Mouse (Mus musculus) right cerebral cortex, postnatal 14 days (tissue): ENCODE data around the gene Gm28551.
"Not testable (repeated sequence)": the region's sequence is repeated elsewhere in the genome, so short reads cannot be mapped to it uniquely, and the experiment has no call there.

Source experiments
- DNase-seq: peaks from one replicate; pipeline ENCODE4 v3.0.0; 2022

The Gm28551 gene

DNA sequence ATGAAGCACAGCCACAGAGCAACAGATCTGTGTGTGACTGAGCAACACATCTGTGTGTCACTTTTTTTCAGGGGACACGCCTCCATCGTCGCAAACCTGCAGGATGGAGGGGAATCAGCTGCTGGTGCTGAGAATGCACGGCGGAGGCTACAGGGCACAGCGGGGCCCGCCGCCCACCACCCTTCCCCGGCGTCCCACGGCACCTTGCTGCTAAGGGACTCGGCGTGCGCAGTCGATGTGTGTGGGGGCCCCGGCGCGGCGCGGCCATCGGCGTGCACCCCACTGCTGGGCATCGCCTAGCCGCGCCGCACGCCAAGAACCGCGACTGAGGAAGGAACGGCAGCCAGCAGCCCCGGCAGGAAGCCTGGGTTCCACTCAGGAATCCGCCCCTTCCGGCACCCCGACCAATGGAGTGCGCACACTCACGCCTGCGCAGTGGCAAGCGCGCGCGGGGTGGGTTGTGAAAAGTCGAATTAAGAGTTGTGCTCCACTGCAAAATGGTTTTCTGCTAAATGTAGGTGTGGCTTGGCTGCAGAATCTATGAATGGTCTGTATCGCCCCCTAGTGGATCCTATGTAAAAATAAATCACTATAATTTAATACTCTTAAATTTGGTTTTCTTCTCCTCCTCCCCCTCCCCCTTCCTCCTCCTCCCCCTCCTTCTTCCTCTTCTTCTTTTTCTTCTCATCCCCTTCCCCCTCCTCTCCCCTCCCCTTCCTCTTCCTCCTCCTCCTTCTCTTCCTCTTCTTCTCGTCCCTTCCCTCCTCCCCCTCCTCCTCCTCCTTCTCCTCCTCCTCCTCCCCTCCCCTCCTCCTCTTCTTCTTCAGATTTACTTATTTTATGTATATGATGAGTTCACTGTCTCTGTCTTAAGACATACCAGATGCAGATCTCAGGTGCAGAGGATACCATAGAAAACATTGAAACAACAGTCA lies at the start of gene Gm28551, which contains the start of the genes Asdurf and Asnsd1:
TSS of gene Gm28551 (minus strand) at position 341 of the 935 bp plus-strand sequence.
TSS of gene Asdurf (minus strand) at position 293 of the 935 bp plus-strand sequence.
TSS of gene Asnsd1 (minus strand) at position 426 of the 935 bp plus-strand sequence.
- peak; percentile 94 for DNase-seq

- peak; percentile 47 for DNase-seq
These were observed 41.7 kb upstream of the Gm28551 start for GRCm38 (mm10) chr1:53393936-53394760.

DNA sequence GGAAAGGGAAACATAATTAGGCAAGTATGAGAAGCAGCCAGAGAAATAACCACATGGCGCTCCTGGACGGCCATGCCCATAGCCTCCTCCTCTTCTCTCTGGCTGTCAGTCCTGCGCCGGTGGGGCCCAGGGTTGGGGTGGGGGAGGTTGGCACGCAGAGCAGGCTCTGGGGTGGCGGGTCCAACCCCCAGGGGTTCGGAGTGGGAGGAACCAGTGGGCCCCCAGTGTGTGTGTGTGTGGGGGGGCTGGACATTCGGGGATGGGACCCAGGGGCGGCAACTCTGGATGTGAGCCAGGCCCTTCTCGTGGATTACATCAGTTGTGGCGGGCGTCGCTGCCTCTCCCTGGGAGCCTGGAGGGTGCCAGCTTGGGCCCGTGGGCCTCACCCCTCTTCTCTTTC lies 36.3 kb upstream of the Gm28551 start:
- no peak for DNase-seq

GRCm38 (mm10) chr1:53384085-53384688 lies 31.7 kb upstream of the Gm28551 start:
- DNase-seq, result no peak

DNA sequence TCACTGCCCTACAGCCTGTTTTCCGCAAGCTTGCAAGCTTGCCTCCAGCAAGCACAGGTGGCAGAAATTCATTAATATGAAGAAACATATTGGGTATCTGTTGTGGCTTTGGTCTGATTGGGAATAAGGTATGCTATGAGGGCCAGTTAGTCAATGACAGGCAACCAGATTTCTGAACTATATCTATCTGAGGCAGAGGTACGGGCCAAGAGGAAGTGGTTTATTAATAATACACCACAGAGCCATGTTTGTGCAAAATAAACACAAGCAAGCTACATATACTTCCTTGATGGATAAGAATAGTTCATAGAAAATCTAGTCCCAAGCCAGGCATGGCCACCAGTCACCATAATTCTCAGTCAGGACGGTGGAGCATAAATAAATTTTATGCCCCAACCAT lies 25.3 kb upstream of the Gm28551 start:
- no peak for DNase-seq

GRCm38 (mm10) chr1:53375965-53376364 lies 23.5 kb upstream of the Gm28551 start:
- DNase-seq, result not testable (repeated sequence)

DNA sequence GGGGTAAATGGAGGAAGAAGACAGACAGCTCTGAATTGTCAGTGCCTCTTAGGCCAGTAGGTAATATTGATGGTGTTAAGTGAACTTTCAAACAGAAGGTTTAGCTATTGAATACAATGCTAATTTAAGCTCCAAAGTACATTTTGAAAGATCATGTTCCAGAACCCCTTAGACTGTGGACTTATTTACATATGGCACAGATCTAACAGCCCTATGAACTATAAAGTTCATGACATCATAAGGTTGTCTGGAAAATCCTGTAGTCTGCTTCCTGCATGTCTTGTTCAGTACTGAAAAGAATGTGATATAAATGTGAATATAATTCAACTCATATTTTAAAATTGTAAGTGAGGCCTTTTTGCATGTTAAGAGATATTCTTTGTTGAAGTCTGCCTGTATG lies 6.5 kb upstream of the Gm28551 start:
- no peak for DNase-seq

GRCm38 (mm10) chr1:53341071-53341470 lies 11.4 kb downstream of the Gm28551 start:
- no peak for DNase-seq

DNA sequence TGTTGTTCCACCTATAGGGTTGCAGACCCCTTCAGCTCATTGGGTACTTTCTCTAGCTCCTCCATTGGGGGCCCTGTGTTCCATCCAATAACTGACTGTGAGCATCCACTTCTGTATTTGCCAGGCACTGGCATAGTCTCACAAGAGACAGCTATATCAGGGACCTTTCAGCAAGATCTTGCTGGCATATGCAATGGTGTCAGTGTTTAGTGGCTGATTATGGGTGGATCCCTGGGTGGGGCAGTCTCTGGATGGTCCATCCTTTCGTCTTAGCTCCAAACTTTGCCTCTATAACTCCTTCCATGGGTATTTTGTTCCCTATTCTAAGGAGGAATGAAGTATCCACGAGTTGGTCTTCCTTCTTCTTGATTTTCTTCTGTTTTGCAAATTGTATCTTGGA lies 15.1 kb downstream of the Gm28551 start:
- DNase-seq, result not testable (repeated sequence)

DNA sequence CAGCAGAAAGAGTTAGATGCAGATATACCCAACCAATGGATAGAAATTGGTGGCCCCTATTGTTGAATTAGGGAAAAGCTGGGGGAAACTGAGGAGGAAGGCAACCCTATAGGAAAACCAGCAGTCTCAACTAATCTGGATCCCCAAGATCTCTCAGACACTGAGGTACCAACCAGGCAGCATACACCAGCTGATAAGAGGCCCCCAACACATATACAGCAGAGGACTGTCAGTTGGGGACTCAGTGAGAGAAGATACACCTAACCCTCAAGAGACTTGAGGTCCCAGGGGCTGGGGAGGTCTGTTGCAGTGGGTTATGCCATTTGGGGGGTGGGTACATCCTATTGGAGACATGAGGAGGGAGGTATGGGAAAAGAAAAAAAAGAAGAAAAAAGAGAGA lies 17.0 kb downstream of the Gm28551 start:
- DNase-seq, result no peak

- DNase-seq, result not testable (repeated sequence)
These were observed 18.9 kb downstream of the Gm28551 start for GRCm38 (mm10) chr1:53333527-53333926.

GRCm38 (mm10) chr1:53324827-53325494 lies 27.5 kb downstream of the Gm28551 start:
- no peak for DNase-seq

DNA sequence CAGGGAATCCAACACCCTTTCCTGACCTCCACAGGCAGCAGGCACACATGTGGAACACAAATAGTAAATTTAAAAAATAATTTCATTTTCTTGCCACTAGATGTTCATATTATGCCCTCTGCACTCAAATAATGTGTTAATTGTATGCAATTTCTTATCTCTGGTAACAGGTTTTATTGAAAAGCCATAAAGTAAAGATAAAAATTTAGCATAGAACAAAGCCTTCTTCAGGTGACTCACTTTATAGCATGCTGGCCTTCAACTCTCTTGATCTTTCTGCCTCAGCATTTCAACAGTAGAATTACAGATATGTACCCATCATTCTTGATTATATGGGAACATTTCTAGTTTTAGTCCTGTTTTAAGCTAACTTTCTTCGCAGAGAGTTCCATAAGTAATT lies 28.2 kb downstream of the Gm28551 start:
- no peak for DNase-seq

- DNase-seq, result no peak
These were observed 29.2 kb downstream of the Gm28551 start for GRCm38 (mm10) chr1:53323254-53323653.

DNA sequence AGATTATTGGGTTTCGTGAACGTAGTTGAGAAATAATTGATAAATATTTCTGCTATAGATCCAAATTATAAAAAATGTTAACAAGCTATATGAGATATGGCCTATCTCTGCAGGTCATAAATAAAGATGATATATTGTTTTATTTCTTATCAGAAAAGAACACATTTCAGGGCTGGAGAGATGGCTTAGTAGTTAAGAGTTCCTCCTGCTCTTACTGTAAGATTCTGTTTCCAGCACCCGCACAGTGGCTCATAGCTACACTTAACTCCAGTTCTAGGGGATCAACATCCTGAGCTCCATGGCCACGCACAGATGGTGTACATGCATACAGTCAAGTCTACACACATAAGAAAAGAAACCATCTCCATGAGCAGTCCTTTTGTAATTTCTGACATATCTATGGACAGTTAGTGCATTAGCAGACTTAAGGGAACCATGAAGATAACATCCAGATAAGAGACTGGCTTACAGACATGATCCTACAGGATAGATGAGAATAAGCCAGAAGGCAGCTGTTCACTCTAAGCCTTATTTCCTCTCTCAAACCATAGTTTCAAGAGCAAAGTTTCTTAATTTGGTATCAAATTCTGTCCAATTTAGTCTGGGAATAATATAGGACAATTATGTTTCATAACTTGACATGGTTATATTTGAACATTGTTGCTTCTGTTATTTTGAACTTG lies 30.7 kb downstream of the Gm28551 start:
- DNase-seq, result no peak

DNA sequence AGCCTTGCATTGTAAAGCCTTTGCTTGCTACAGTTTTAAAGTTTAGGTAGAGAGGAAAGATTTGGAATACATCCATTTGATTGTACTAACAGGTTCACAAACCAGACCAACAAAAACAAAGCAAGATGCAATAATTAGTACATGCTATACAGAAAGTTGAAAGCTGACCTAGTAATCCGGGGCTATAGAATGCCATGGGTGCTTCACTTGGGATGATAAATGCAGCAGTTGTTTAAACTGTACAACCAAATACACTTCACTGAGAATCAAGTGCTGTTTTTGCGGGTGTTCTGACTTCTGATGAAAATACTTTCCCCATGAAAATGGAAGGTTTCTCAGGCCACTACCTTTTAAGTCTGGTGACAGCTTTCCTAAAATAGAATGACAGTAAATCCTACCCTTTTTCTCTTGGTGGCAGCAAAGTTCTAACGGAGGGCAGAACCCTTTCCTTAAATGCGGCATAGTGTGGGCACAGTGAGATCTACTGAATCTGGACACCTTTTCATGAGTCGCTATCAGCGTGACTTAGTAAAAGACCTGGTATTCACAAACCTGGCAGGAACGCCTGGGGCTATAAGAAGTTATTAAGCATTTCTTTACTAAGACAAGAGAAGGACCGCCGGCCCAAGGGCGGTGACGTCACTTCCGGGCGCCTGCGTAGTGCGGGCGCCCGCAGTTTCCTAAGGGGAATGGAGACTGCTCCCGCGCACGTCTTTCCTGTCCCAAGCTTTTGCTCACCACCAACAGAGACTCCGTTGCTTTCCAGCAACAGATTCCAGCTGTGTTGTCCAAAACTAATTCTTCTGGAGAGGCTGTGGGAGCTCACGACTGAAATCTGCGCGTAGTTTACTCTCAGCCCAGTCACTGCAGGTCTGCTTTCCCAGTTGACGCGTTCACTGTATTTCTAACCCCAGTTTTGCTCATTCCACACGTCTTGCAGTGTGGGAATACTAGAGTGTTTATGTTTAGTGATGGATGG lies 39.2 kb downstream of the Gm28551 start, which contains the start of gene Osgepl1:
TSS of gene Osgepl1 (plus strand) at position 636 of the 979 bp plus-strand sequence.
- peak; percentile 85 for DNase-seq

DNA sequence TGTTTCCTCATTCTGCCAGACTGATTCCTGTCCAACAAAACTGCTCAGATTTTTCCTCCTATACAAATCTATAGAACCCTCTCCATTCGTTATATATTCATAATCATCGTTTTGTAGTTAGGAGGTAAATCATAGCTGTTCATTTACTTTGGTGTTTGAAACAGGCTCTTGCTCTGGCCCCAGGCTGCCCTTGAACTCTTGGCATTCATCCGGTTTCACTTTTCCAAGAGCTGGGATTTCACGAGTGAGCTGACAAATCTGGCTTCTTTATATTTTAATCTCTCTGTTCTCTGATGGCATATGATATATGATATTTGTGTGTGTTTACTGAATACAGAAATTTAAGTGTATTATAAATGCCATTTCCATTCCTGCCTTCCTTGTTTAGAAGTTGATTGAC lies 52.0 kb downstream of the Gm28551 start:
- no peak for DNase-seq

- DNase-seq, result peak; percentile 93
These were observed 55.7 kb downstream of the Gm28551 start, which contains the start of the genes Pms1, Ormdl1 and Gm28778 for GRCm38 (mm10) chr1:53296581-53297383. Gene Pms1, minus strand, starts transcription at chr1:53297018. Gene Ormdl1, plus strand, starts transcription at chr1:53297095. Gene Gm28778, plus strand, starts transcription at chr1:53297111.

DNA sequence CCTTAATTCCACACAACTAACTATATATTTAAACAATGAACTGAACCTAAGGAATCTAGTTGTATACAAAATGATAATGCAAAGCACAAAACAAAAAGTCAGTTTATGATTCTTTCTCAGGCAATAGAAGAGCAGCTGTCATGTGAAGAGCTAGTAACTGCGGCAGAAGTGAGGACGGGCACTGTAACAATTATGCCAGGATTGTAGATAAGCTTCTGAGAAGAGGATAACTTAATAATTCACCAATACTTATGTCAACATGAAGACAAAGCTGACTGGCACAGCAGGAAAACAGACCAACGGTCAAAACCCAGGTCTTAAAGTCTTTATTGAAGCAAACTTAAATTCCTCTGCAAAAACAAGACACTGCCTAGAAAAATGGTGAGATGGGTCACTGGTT lies 61.3 kb downstream of the Gm28551 start:
- no peak for DNase-seq
